Mouse (Mus musculus) brown adipose tissue, adult 24 weeks (tissue): Measurements from ENCODE around the gene Hist1h4f. TPM values are rescaled to one million over a fixed set of nuclear protein-coding genes. Genes with fewer than 3 reads are reported as not detected.

Source experiments
- H3K27ac ChIP-seq: fragments of 200-500 bp; replicated peaks from 2 replicates; pipeline ENCODE4 v1.5.1; 2012; ENCODE audit warnings: low read depth, mild to moderate bottlenecking, low read length
- H3K4me1 ChIP-seq: fragments of 200-500 bp; 2 replicates; pipeline ENCODE4 v1.6.1; 2012; ENCODE audit warnings: low read length, mixed read lengths; ENCODE audit not compliant: control insufficient read depth, insufficient read depth, insufficient read length
- H3K4me3 ChIP-seq: fragments of 200-500 bp; 2 replicates; pipeline ENCODE4 v1.5.1; 2012; ENCODE audit warnings: low read depth, mild to moderate bottlenecking, low read length, moderate library complexity; ENCODE audit not compliant: insufficient read depth
- polyA plus RNA-seq: library from polyadenylated mRNA; stranded (reverse); fragments of >200 nt; gene quantifications from 2 replicates; pipeline ENCODE4 v1.2.4, GENCODE M21; 2012; ENCODE audit not compliant: missing spikeins, insufficient read depth, insufficient read length

The Hist1h4f gene
- polyA plus RNA-seq, 1 experiment, result not detected

- Histone ChIP-seq H3K27ac (no peak overlapping the region), H3K4me1 (no peaks in the 10 kb centered on the region), H3K4me3 (peak overlapping the region; percentile 30)
Measured at GRCm38 (mm10) chr13:23505662-23506345, 45.6 kb downstream of the Hist1h4f start.

DNA sequence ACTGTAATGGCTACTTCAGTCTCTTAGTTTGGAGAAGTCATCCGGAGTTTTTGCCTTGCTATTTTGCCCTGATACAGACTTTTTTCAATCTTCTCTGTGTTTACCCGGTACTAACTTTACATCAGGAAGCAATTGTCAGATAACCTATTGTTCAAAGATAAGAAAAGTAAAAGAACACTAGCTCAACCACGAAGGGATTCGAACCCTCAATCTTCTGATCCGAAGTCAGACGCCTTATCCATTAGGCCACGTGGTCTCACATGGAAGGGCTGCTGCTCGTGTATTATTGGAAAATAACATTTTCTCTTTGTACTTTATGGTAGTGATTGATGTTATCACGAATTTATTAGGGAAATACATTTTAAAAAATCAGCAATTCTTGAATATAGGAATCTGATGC, 47.7 kb downstream of the Hist1h4f start:
- Histone ChIP-seq H3K4me1 (no peaks in the 10 kb centered on the region), H3K27ac (no peak overlapping the region), H3K4me3 (no peak overlapping the region)

DNA sequence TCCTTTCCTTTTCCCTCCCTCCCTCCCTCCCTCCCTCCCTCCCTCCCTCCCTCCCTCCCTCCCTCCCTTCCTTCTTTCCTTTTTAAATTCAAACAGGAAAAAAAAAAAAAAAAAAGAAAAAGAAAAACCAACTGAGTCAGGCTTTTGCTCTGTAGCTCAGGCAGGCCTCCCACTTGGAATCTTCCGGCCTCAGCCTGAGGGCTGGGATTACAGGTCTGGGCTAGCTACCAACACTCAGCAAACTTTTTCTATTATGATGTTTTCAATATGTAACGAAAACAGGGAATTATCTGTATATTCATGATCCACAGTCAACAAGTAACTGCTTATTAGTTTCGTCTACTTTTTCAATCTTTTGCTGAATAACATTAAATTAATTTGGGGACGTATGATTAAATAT, 48.5 kb downstream of the Hist1h4f start:
- no peak overlapping the region for H3K4me3 ChIP-seq
- H3K27ac ChIP-seq, result no peak overlapping the region
- H3K4me1 ChIP-seq, result no peaks in the 10 kb centered on the region

DNA sequence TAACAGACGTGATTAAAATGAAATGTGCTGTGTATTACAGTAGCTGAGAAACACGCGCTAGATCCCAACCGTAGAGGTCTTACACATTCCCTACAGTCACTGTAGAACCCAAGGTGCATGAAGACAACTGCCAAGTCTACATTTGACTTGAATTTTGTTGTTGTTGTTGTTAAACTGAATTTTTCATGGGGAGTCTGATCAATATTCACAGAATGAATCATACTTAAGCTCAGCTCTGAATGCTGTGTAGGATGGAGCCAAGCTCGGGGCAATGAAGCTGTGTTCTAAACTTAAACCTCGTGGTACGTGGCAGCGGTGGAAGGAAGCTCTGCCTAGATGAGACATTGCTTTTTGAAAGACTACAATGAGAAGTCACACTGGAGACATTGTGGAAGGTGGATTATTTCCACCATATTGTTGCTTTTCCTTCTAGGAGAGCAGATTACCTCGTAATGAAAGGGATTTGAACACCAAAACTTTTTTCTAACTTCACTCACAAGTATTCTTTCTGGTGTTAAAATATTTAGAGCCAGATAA, 49.3 kb downstream of the Hist1h4f start:
- Histone ChIP-seq H3K4me3 (no peak overlapping the region), H3K27ac (no peak overlapping the region), H3K4me1 (no peaks in the 10 kb centered on the region)

DNA sequence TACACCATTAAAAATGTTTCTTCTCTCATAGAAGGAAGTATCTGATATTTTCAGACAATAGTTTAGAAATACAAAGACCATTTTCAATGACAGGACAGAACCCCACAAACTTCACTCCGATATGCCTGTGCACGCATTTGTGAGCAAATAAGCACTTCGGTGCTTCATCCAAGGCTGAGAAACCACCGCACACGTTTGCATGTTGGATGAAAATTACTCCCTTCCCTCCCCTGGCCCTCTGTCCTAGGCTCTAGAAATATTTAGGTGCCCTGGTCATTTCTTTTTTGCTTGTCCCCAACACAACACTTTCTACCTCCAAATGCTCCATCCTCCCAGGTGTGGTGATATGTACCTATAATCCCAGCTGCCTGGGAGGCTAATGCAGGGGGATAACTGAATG, 49.9 kb downstream of the Hist1h4f start:
- Histone ChIP-seq H3K4me3 (no peak overlapping the region), H3K4me1 (no peaks in the 10 kb centered on the region), H3K27ac (no peak overlapping the region)

Other genes with a start within 250 kb of the Hist1h4f start
- 10.1 and 12.5 TPM in 2 replicates for gene Zfp322a, start 182.4 kb downstream of the Hist1h4f start, polyA plus RNA-seq
- 4.4 and 5.0 TPM in 2 replicates for gene Abt1, start 127.8 kb downstream of the Hist1h4f start, polyA plus RNA-seq
- gene Btn1a1, start 85.7 kb downstream of the Hist1h4f start, polyA plus RNA-seq, result not detected in 2 replicates
- not detected in 2 replicates for gene Btn2a2, start 62.8 kb downstream of the Hist1h4f start, polyA plus RNA-seq
- 69.6 and 128 TPM in 2 replicates for gene Hist1h4h, start 20.6 kb downstream of the Hist1h4f start, polyA plus RNA-seq
- not detected in 2 replicates for gene Hist1h2af, start 17.7 kb downstream of the Hist1h4f start, polyA plus RNA-seq
- gene Hist1h3g, start 16.2 kb downstream of the Hist1h4f start, polyA plus RNA-seq, result not detected in 2 replicates
- 1.7 and 2.3 TPM in 2 replicates for gene Hist1h2bh, start 8.3 kb downstream of the Hist1h4f start, polyA plus RNA-seq
- gene Hist1h3f, start 7.6 kb downstream of the Hist1h4f start, polyA plus RNA-seq, result not detected in 2 replicates
- gene Hist1h1d, start 1.6 kb upstream of the Hist1h4f start, polyA plus RNA-seq, result 0.24 and 1.1 TPM in 2 replicates
- gene Hist1h3e, start 10.7 kb upstream of the Hist1h4f start, polyA plus RNA-seq, result 2.8 and 2.9 TPM in 2 replicates
- gene Hist1h2ae, start 19.6 kb upstream of the Hist1h4f start, polyA plus RNA-seq, result not detected in 2 replicates
- gene Hist1h2bg, start 19.7 kb upstream of the Hist1h4f start, polyA plus RNA-seq, result not detected in 2 replicates
- gene Hist1h2bf, start 22.5 kb upstream of the Hist1h4f start, polyA plus RNA-seq, result 4.4 TPM in 1 of 2 replicates, not detected in the other
- not detected in 2 replicates for gene Hist1h2ad, start 22.7 kb upstream of the Hist1h4f start, polyA plus RNA-seq
- 1.1 and 2.5 TPM in 2 replicates for gene Hist1h3d, start 24.1 kb upstream of the Hist1h4f start, polyA plus RNA-seq
- gene Hist1h4d, start 29.9 kb upstream of the Hist1h4f start, polyA plus RNA-seq, result not detected in 2 replicates
- gene Hist1h2be, start 69.5 kb upstream of the Hist1h4f start, polyA plus RNA-seq, result 8.2 and 13.8 TPM in 2 replicates
- gene Hist1h1e, start 70.9 kb upstream of the Hist1h4f start, polyA plus RNA-seq, result 4.0 TPM in 2 replicates
- gene Hist1h2ac, start 132.3 kb upstream of the Hist1h4f start, polyA plus RNA-seq, result 0.59 and 1.0 TPM in 2 replicates
- gene Hist1h2bc, start 132.6 kb upstream of the Hist1h4f start, polyA plus RNA-seq, result 190 and 234 TPM in 2 replicates
- gene Hist1h1t, start 144.2 kb upstream of the Hist1h4f start, polyA plus RNA-seq, result not detected in 2 replicates
- gene Hist1h4c, start 146.8 kb upstream of the Hist1h4f start, polyA plus RNA-seq, result 2.1 TPM in 1 of 2 replicates, not detected in the other
- gene Hfe, start 159.2 kb upstream of the Hist1h4f start, polyA plus RNA-seq, result 30.2 and 34.3 TPM in 2 replicates
- 112 and 175 TPM in 2 replicates for gene Hist1h1c, start 187.2 kb upstream of the Hist1h4f start, polyA plus RNA-seq
- gene Hist1h3c, start 194.0 kb upstream of the Hist1h4f start, polyA plus RNA-seq, result not detected in 2 replicates
- gene Hist1h2bb, start 195.1 kb upstream of the Hist1h4f start, polyA plus RNA-seq, result not detected in 2 replicates
- gene Hist1h2ab, start 199.5 kb upstream of the Hist1h4f start, polyA plus RNA-seq, result not detected in 2 replicates
- gene Hist1h3b, start 200.6 kb upstream of the Hist1h4f start, polyA plus RNA-seq, result not detected in 2 replicates
- gene Hist1h4b, start 205.4 kb upstream of the Hist1h4f start, polyA plus RNA-seq, result not detected in 2 replicates
- gene Hist1h4a, start 209.6 kb upstream of the Hist1h4f start, polyA plus RNA-seq, result not detected in 2 replicates
- not detected in 2 replicates for gene Hist1h3a, start 210.7 kb upstream of the Hist1h4f start, polyA plus RNA-seq
- not detected in 2 replicates for gene Hist1h1a, start 212.0 kb upstream of the Hist1h4f start, polyA plus RNA-seq
- gene Trim38, start 218.3 kb upstream of the Hist1h4f start, polyA plus RNA-seq, result not detected in 2 replicates